Mouse (Mus musculus): Measurements from ENCODE around the gene 1810037I17Rik. TPM values are rescaled to one million over a fixed set of nuclear protein-coding genes. Genes with fewer than 3 reads are reported as not detected.
"Not testable (repeated sequence)": the region's sequence is repeated elsewhere in the genome, so short reads cannot be mapped to it uniquely, and the experiment has no call there.

Gene 1810037I17Rik
- polyA plus RNA-seq, 1 experiment from 2014 or later: 90.4 TPM

DNA sequence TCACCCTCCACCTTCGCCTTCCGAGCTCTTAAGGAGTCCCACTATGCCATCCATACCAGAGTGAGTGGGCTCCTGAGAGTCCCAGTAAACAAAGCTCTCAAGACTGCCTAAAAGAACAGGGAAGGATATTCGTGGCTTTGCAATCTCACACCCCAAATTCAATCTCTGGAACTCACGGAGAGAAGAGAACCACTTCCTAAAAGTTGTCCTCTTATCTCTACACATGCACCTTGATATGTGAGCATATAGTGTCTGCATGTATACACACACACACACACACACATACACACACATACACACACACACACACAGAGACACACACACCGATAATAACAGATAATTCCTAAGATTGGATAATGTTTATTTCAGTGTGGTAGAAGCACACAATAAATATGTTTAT lies 8.5 kb upstream of the 1810037I17Rik start:
- no peak overlapping the region for H3K27ac ChIP-seq
- no peaks in the 10 kb centered on the region for H3K4me1 ChIP-seq
- no peak for ATAC-seq (ENCODE audit: low FRiP score, low read depth)
- no peaks in the 10 kb centered on the region for H3K9me3 ChIP-seq
- H3K27me3 ChIP-seq (replicated peaks): no peaks in the 10 kb centered on the region
- H3K4me3 ChIP-seq: no peak overlapping the region
- no peak overlapping the region for H3K4me2 ChIP-seq (replicated peaks)
- H3K36me3 ChIP-seq: no peaks in the 10 kb centered on the region
- 90% methylated on average over 5 of the region's 5 CpGs for WGBS
- no peak overlapping the region for H3K9ac ChIP-seq

DNA sequence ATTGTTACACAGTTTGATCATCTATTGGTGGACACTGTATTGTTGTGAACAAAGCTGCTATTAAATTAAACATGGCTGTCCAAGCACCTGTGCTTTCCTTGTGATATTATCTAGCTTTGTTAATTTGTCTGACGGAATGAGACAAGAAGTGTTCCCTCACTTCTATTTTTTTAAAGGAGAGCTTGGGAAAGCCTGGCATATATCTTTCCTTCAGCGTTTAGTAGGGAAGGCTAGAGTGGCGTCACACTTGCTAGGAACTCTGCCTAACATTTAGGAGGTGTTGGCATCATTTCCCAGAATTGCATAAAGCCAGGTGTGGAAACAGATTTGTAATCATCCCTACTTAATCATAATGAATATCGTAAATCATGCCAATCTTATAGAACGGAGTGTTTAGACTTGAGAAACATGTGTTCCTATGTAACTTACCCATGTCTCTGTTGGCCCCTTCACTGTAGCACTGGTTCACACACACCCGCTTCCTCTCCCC lies 7.8 kb upstream of the 1810037I17Rik start:
- Histone ChIP-seq H3K9me3 (no peaks in the 10 kb centered on the region), H3K4me1 (no peaks in the 10 kb centered on the region), H3K4me3 (no peak overlapping the region), H3K36me3 (no peaks in the 10 kb centered on the region), H3K4me2 (replicated peaks) (no peak overlapping the region), H3K27me3 (replicated peaks) (no peaks in the 10 kb centered on the region), H3K9ac (no peak overlapping the region), H3K27ac (no peak overlapping the region)
- 88% methylated on average over 6 of the region's 6 CpGs for WGBS
- no peak for ATAC-seq (ENCODE audit: low FRiP score, low read depth)

DNA sequence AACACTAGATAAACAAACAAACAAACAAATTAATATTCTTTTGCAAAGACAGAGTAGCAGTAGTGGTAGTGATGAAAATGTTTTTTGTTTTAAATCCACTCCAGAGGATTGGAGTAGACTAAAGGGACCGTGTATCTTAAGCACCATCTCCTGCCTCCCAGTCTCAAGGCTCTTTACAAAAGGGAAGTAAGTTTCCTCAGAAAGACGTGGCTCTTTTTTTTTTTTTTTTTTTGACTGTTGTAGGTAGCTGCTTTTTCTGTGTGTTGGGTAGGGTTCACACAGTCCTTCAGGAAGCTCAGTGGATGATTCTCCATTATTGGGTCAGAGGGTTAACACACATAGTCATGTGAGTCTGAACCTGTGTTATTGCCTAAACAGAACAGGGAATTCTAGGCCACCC lies 5.3 kb upstream of the 1810037I17Rik start:
- H3K9ac ChIP-seq: no peak overlapping the region
- H3K27me3 ChIP-seq (replicated peaks): no peaks in the 10 kb centered on the region
- no peak overlapping the region for H3K27ac ChIP-seq
- H3K4me1 ChIP-seq: no peaks in the 10 kb centered on the region
- no peak overlapping the region for H3K4me3 ChIP-seq
- ATAC-seq (ENCODE audit: low FRiP score, low read depth): no peak
- H3K36me3 ChIP-seq: no peaks in the 10 kb centered on the region
- WGBS: 71% methylated on average over 2 of the region's 2 CpGs
- no peaks in the 10 kb centered on the region for H3K9me3 ChIP-seq
- no peak overlapping the region for H3K4me2 ChIP-seq (replicated peaks)

DNA sequence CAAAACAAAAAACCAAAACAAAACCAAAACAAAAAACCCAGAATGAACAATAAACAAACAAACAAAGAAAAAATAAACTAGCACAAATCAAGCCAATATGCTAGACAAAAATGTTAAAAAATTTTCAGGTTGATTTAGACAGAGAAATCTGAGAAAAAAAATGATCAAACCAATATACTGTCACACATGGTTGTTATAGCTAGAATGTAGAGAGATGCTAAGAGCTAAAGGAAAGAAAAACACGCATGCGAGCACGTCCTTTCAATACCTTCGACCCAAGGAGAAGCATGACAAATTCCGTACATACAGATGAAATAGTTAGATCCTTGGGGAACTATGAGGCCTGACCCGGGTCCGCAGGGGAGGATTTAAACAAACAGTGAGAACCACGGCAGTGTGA lies 4.7 kb upstream of the 1810037I17Rik start, which contains the start of gene Gm10959:
Gm10959 (minus strand) TSS at position 101 of the 400 bp plus-strand sequence.
- Histone ChIP-seq H3K36me3 (no peaks in the 10 kb centered on the region), H3K4me3 (no peak within 1 kb of the TSS), H3K4me1 (no peaks in the 10 kb centered on the region), H3K9ac (no peak within 1 kb of the TSS), H3K9me3 (no peaks in the 10 kb centered on the region), H3K27ac (no peak within 1 kb of the TSS), H3K4me2 (replicated peaks) (no peak within 1 kb of the TSS), H3K27me3 (replicated peaks) (no peaks in the 10 kb centered on the region)
- 77% methylated on average over 8 of the region's 8 CpGs for WGBS
- ATAC-seq (ENCODE audit: low FRiP score, low read depth): no peak

DNA sequence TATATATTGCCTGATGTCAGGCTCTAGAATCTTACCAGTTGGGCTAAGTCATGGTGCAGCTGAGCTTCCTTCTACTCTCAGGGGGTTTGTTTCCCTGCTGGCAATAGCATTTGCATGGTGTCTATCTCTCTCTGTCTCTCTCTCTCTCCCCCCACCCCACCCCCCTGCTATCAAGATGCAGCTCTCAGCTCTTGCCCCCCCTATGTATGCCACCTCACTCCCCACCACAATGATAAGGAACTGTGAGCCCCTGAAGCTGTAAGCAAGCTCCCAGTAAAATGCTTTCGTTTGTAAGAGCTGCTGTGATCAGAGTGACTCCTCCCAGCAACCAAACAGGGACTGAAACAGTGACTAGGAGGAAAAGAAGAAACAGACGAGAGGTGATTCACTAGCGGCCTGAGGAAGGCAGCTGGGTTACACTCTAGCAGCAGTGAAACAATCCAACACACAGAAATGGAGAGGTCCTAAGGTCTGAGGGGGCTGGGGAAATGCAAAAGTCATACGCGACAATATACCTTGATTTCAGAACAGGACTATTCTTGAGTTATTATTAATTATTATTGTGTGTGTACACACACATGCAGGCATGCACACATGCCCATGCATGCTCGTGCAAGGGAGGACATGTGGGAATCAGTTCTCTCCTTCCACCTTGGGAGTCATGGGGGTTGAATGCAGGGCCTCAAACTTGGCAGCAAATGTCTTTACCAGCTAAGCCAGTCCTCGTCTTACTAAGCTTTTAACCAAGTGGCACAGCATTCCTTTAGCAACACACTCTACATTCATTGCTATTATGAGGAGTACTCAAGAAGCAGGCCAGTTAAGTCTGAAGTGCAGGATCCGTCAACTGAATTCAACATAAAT lies 3.2 kb upstream of the 1810037I17Rik start:
- WGBS: 69% methylated on average over 8 of the region's 8 CpGs
- no peak overlapping the region for H3K4me3 ChIP-seq
- H3K9me3 ChIP-seq: no peaks in the 10 kb centered on the region
- no peaks in the 10 kb centered on the region for H3K36me3 ChIP-seq
- no peak for ATAC-seq (ENCODE audit: low FRiP score, low read depth)
- no peak overlapping the region for H3K4me2 ChIP-seq (replicated peaks)
- no peak overlapping the region for H3K27ac ChIP-seq
- no peaks in the 10 kb centered on the region for H3K27me3 ChIP-seq (replicated peaks)
- no peak overlapping the region for H3K9ac ChIP-seq
- H3K4me1 ChIP-seq: no peaks in the 10 kb centered on the region

DNA sequence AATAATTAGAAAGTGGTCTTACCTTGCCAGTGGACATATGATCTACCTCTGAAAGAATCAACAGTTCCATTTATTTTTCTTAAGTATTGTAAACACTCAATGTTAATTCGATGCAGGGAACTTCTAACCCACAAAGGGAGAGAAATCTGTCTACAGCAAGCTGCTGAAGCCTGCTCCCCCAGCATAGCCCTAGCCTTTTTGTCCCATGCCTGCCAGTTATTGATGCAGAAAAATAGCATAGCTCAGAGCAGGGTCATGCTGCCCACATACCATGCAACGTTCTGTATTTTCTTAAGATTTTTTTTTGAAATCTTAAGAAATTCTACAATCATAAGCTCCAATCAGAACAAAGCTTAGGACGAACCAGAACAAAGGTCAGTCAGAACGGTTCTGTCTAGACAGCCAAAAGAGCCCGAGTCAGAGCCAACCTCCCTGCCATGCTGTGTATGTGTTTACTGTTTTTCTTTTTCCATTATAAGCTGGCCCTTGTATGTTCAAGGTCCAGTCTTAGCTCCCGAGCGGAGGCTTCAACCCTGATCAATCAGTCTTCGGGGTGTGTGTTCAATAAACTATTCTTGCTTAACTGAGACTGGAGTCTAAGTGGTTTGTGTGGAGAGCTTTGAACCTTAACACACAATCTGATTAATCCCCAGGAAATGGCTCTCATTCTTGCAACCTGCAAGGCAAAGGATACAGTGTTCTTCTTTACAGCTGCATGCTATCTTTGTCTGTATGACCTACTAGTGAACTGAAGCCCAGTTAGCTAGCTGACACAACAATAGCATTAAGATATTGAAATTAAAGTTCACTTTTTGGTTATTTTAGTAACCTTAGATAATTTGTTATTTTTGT lies 2.1 kb upstream of the 1810037I17Rik start:
- 91% methylated on average over 8 of the region's 8 CpGs for WGBS

DNA sequence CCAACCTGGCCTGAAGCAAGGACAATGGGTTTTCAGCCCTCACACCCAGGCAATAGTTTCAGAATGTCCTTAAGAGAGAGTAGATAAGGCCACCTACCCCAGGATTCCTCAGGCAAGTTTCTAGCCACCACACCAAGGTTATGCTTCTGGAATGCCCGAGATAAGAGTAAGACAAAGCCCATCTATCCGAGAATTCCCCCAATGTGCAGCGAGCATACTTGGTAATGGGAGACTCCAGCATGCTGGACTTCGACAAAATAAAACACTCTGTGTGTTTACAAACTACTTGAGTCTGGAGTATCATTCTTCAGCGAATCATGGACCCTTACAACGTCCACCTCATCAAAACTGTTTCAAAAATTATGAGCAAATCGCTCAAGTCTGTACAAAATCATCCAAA lies 856 bp upstream of the 1810037I17Rik start:
- Histone ChIP-seq H3K36me3 (peaks cover 4% of the 10 kb centered on the region; the same call in 1 of the 2 replicates), H3K4me3 (no peak overlapping the region), H3K4me1 (0 out of 2 replicates have a peak, but pooled peaks cover 5% of the 10 kb centered on the region), H3K4me2 (replicated peaks) (peak overlapping the region; percentile 54), H3K27ac (no peak overlapping the region), H3K9ac (no peak overlapping the region), H3K27me3 (replicated peaks) (no peaks in the 10 kb centered on the region), H3K9me3 (no peaks in the 10 kb centered on the region)
- WGBS: 77% methylated on average over 7 of the region's 7 CpGs
- no peak for ATAC-seq (ENCODE audit: low FRiP score, low read depth)

More for the DNA sequence above, 2.1 kb upstream of the 1810037I17Rik start:
- no peaks in the 10 kb centered on the region for H3K27me3 ChIP-seq (replicated peaks)
- no peak overlapping the region for H3K27ac ChIP-seq
- H3K36me3 ChIP-seq: no peaks in the 10 kb centered on the region
- H3K4me3 ChIP-seq: no peak overlapping the region
- H3K4me2 ChIP-seq (replicated peaks): no peak overlapping the region
- no peak overlapping the region for H3K9ac ChIP-seq
- ATAC-seq (ENCODE audit: low FRiP score, low read depth): no peak
- no peaks in the 10 kb centered on the region for H3K9me3 ChIP-seq
- 0 out of 2 replicates have a peak, but pooled peaks cover 5% of the 10 kb centered on the region for H3K4me1 ChIP-seq

DNA sequence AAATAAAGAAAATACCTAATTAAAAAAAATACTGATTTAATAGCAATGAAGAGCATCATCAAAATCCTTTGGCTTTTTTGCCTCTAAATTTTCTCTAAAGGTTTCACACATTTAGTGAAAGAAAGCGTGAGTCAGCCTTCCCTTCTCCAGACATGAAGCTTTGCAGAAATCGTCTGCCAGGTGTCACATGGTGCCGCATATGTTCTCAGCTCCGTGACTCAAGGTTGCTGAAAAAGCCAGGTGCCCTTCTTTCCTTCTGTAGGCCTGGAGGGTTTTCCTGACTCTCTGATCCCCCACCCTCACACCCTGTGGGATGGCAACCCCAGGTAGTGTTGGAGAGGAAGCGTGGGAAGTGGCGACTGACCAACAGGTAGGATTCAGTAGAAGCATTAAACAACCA lies 5.7 kb downstream of the 1810037I17Rik start:
- Histone ChIP-seq H3K27ac (no peak overlapping the region), H3K4me1 (0 out of 2 replicates have a peak, but pooled peaks cover 5% of the 10 kb centered on the region), H3K4me2 (replicated peaks) (no peak overlapping the region), H3K36me3 (peaks cover 4% of the 10 kb centered on the region; the same call in 1 of the 2 replicates), H3K9me3 (no peaks in the 10 kb centered on the region), H3K9ac (no peak overlapping the region), H3K4me3 (no peak overlapping the region), H3K27me3 (replicated peaks) (no peaks in the 10 kb centered on the region)
- WGBS: 93% methylated on average over 6 of the region's 6 CpGs
- no peak for ATAC-seq (ENCODE audit: low FRiP score, low read depth)

DNA sequence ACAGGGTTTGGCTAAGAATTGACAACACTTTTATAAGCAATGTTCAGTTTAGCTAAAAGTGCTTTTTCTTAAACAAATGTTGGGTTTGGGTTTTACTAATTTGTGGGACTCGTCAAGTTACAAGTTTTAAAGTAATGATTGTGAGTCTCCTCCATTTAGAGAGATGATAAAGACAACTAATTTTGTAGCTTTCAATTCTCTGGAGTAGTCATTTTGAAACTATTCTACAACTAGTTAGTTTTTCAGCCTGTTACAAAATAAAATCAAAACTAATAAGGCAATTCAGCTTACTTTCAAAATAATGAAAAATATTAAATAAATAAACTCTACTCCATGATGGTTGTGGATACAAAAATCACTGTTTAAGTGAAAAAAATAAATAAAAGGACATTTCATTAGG lies 8.5 kb downstream of the 1810037I17Rik start:
- no peak overlapping the region for H3K4me2 ChIP-seq (replicated peaks)
- H3K9me3 ChIP-seq: no peaks in the 10 kb centered on the region
- no peak overlapping the region for H3K4me3 ChIP-seq
- H3K36me3 ChIP-seq: no peaks in the 10 kb centered on the region
- WGBS: 91% methylated on average over 1 of the region's 1 CpGs
- H3K4me1 ChIP-seq: no peaks in the 10 kb centered on the region
- no peak for ATAC-seq (ENCODE audit: low FRiP score, low read depth)
- no peaks in the 10 kb centered on the region for H3K27me3 ChIP-seq (replicated peaks)
- no peak overlapping the region for H3K27ac ChIP-seq
- H3K9ac ChIP-seq: no peak overlapping the region

DNA sequence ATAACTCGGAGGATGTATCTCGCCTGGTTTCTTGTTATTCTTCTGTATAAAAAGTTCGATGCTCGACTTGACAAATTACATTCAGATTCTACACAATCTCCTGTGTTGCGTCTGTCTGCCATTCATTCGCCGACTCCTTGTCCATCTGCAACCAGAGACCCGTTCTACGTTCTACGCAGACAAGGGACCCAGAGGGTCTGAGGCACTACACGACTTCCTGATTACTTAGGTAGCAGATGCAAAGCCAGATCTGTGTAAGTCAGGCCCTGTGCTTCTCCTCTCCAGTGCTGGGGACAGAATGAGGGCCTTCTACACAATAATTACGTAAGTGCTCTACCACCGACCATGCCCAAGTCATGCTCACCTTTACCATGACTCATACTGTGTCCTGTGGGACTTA lies 13.2 kb downstream of the 1810037I17Rik start:
- H3K27ac ChIP-seq; H3K36me3 ChIP-seq; H3K9me3 ChIP-seq; H3K9ac ChIP-seq; ATAC-seq (ENCODE audit: low FRiP score, low read depth); H3K4me1 ChIP-seq; H3K27me3 ChIP-seq (replicated peaks); H3K4me3 ChIP-seq; H3K4me2 ChIP-seq (replicated peaks): not testable (repeated sequence)
- WGBS: 84% methylated on average over 13 of the region's 13 CpGs

DNA sequence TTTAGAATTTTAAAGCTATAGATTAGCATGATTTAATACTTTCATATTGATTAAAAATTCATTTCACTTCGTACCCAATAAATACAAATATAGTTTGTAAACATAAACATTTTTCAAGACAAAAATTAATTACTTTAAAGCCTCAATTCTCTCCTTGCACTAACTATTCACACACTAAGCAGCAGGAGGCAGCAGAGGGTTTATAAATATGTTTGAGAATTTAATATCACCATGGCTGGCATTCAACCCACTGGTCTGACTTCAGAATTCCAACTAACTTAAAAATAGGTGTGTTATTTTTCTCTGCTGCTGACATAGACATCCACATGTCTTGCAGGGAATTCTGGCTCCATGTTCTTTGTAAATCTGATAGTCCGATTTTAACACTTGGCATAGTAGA lies 15.2 kb downstream of the 1810037I17Rik start:
- Histone ChIP-seq H3K9ac (no peak overlapping the region), H3K4me1 (no peaks in the 10 kb centered on the region), H3K27me3 (replicated peaks) (no peaks in the 10 kb centered on the region), H3K27ac (no peak overlapping the region), H3K4me3 (no peak overlapping the region), H3K4me2 (replicated peaks) (no peak overlapping the region), H3K36me3 (no peaks in the 10 kb centered on the region), H3K9me3 (no peaks in the 10 kb centered on the region)
- ATAC-seq (ENCODE audit: low FRiP score, low read depth): no peak
- WGBS: 84% methylated on average over 2 of the region's 2 CpGs

DNA sequence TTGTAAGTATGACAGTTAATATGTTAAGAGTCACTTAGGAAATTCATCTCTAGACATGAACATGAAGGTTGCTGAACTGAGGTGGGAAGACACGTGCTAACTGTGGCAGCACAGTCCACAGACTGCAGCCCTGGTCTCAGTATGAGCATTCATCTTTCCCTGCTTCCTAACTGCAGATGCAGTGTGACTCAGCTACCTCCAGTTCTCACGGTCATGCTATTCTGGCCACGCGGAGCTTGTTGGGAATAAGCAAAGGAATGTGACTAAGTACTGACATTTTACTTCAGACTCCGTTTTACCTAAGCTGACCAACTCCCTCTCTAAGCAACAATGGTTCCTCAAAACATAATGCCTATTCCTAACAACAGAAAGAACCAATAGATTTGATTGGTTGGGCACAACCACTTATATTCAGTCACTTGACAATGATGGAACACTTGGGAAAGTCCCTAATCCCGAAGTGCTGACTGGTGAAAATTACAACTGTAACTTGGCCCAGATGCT lies 19.4 kb downstream of the 1810037I17Rik start:
- H3K36me3 ChIP-seq: no peaks in the 10 kb centered on the region
- H3K4me2 ChIP-seq (replicated peaks): no peak overlapping the region
- no peaks in the 10 kb centered on the region for H3K27me3 ChIP-seq (replicated peaks)
- H3K9me3 ChIP-seq: no peaks in the 10 kb centered on the region
- no peak for ATAC-seq (ENCODE audit: low FRiP score, low read depth)
- no peak overlapping the region for H3K4me3 ChIP-seq
- no peaks in the 10 kb centered on the region for H3K4me1 ChIP-seq
- 84% methylated on average over 6 of the region's 6 CpGs for WGBS
- no peak overlapping the region for H3K27ac ChIP-seq
- no peak overlapping the region for H3K9ac ChIP-seq
